Mouse (Mus musculus) kidney, postnatal 25 days (tissue): Measurements from ENCODE around the gene Spib.
A peak's percentile ranks its signal among the peaks of the same experiment; 100 is the strongest.

Source experiments
- DNase-seq, 2 experiments: peaks; one replicate each; pipeline ENCODE4 v3.0.0; 2021; ENCODE audit warnings: mixed read lengths in 2 of 2

Gene Spib

GRCm38 (mm10) chr7:44525126-44525832 is 6.6 kb downstream of the Spib start:
- DNase-seq = peak; percentile 92 to 96

DNA sequence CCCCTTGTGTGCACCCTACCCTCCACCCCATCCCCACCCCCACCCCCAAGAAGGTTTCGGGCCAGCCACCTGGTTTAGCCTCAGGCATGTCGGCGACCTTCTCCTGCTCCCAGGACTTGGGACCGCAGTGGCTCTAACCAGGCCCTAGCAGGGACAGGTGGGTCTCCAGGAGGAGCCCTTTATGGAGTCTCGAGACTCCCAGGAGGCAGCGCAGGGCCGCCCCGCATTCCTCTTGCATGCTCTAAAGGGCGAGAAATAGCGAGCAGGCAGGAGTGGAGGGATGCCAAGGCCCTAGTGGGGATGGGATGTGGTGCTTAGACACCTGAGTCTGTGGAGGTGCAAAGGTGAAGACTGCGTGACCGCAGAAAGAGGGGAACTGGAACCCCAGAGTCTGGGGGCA is 7.4 kb downstream of the Spib start, which contains the start of gene Mybpc2:
Gene Mybpc2 (minus strand): TSS at position 155 of the 400 bp plus-strand sequence.
- peak; percentile 48 to 64 for DNase-seq

- DNase-seq = no peak
Observed at GRCm38 (mm10) chr7:44523056-44523455, 8.8 kb downstream of the Spib start.

DNA sequence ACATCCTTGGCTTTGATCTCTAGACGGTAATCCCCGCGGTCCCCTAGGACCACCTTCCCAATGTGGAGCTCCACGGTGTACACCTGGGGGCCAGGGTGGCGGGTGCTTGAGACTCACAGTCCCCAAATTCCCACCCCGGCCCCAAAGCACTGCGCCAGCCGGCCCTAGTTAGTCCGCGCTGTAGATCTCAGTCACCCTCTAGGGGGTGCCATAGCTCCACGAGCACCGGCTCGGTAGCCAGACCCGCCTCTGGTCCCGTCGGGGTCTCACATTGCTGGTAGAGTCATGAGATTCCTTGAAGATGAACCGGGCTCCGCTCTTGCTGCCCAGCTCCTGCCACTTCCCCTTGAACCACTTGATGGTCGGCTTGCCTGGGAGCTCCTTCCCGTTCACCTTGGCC is 10.2 kb downstream of the Spib start:
- DNase-seq = peak; percentile 75 to 76

- DNase-seq = no peak
Observed at GRCm38 (mm10) chr7:44520990-44521389, 10.9 kb downstream of the Spib start.

DNA sequence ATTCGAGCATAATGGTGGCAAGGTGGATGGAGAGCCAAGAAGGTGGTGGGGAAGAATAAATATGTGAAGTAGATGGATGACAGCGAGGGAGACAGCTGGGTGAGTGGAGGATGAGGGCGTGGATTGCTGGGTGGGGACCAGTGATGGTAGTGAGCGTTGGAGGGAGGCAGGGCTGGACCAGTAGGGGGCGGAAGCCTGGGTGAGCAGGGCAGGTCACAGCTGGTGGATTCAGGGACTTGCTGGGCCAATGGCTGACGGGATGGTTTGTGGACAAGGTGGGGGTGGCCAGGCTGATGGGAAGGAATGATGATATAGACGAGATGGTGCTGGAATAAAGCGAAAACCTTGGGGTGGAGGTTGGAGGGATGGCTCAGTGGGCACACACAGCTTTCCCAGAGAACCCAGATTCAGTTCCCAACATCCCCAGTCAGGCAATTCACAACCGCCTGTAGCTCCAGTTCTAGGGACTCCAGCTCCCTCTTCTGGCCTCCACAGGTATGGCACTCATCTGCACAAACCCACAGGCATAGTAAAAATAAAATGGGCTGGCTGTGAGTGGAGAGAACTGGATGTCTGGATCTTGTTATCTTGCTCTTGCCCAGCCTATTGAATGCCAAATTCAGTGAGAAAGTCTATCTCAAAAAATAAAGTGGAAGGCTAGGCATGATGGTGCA is 12.5 kb downstream of the Spib start:
- DNase-seq = no peak

- DNase-seq = no peak
Observed at GRCm38 (mm10) chr7:44507491-44507890, 24.4 kb downstream of the Spib start.

DNA sequence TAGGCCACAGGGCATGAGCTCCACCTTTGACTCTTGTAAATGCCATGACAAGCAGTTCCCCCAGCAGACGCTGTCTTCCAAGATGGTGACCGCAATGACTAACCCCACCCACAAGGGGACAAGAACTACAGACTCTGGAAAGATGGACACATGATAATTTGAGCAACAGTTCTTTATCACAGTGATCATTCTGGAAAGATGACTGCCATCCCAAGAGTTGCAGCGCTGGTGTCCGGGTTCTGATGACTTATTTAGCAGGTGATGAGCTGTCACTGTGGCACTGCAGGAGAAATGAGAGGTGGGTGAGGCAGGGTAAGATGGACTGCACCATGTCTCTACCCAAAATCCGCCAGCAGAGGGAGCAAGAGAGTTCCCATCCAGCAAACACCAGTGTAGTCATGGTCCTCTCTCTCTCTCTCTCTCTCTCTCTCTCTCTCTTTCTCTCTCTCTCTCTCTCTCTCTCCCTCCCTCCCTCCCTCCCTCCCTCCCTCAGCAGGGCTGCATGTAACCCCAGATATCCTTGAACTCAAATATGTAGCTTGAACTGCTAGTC is 30.2 kb downstream of the Spib start:
- peak; percentile 72 to 82 for DNase-seq

DNA sequence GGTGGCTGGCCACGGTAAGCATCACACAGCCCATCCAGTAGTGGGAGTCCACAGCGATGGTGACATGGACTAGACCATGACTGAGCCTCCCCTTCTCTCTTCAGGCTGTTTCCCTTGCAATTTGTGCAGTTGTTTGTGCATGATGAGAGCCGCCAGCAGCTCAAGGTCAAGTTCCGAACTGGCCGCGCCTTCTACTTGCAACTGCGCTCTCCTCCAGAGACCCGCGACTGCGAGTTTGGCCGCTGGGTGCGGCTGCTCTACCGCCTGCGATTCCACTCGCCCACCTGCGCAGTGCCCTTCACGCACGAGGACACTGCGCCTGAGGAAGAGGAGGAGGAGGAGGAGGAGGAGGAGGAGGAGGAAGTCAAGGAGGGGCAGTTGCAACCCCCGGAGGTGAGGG is 31.8 kb downstream of the Spib start:
- DNase-seq = peak in 1 of 2 experiments; percentile 31

- DNase-seq = no peak
Observed at GRCm38 (mm10) chr7:44498922-44499321, 32.9 kb downstream of the Spib start.

GRCm38 (mm10) chr7:44497361-44498055 is 34.4 kb downstream of the Spib start:
- peak in 1 of 2 experiments; percentile 33 for DNase-seq

- no peak for DNase-seq
Observed at GRCm38 (mm10) chr7:44496771-44497109, 35.1 kb downstream of the Spib start.

DNA sequence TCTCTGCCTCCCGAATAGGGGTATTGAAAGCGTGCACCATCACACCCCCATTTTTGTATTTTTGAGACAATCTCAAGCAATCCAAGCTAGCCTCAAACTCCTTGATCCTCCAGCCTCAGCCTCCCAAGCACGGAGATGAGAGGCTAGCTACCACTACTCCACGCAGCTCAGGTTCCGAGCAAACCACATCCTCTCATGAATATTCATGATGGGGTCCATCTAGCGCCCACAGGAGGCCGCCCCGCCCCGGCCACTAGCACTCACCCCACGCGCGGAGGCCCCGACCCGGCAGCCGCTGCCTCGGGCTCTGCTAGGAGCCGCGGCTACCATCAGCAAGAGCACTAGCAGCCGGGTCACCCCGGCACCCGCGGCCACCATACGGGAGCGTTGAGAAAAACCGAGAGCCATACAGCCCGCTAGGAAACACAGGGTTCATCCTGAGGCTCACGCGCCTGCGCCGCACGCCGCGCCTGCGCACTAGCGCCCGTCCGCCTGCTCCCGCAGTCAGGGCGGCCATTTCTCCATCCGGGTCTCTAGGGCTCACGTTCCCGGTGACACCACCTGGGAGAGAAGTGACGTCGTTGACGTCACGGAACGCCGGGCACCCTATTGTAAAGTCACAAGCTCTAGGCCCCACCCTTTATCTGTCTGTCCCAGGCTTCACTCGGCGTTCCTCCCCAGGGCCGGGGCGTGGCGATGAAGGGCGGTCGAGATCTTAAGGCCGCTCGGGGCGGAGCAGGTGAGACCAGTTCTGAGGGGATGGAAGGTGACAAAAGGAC is 35.7 kb downstream of the Spib start, which contains the start of the genes Emc10 and Fam71e1:
Gene Emc10 (minus strand): TSS at position 538 of the 779 bp plus-strand sequence.
Gene Fam71e1 (plus strand): TSS at position 590 of the 779 bp plus-strand sequence.
- peak; percentile 98 to 99 for DNase-seq

DNA sequence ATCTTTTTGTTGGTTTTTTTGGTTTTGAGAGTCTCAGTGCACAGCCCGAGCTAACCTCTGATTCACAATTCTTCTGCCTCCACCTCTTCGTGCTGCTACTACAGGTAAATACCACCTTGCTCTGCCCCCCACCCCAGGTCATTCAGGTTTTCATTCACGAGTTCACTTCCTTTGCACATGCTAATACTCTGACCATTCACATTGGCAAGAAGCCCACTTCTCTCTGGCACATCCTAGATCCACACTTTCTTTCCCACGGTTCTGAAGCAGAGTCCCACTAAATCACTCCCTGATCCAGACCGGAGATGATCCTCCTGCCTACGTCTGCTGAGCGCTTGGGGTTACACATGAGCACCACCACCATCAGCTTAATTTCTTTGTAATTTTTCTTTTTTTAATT is 36.8 kb downstream of the Spib start:
- DNase-seq = no peak

DNA sequence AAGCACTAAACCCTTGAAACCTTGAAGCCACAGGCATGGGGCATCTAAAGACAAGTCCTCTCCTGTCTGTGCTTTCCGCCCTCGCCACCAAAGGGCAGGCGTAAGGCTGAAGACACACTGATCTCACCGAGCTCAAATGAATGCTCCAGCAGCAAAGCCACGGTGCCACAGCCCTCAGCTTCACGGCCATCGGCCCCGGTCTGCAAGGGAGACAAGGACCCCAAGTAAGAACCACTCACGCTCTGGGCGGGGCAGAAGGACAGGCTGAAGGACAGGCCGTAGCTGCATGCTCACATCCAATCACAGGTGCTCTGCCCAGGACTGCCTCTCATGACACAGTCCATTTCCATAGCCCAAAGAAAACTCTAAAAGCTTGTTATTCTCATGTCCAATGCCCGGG is 37.2 kb downstream of the Spib start:
- peak in 1 of 2 experiments; percentile 35 for DNase-seq

- DNase-seq = peak in 1 of 2 experiments; percentile 32
Observed at GRCm38 (mm10) chr7:44492166-44492826, 39.6 kb downstream of the Spib start.

DNA sequence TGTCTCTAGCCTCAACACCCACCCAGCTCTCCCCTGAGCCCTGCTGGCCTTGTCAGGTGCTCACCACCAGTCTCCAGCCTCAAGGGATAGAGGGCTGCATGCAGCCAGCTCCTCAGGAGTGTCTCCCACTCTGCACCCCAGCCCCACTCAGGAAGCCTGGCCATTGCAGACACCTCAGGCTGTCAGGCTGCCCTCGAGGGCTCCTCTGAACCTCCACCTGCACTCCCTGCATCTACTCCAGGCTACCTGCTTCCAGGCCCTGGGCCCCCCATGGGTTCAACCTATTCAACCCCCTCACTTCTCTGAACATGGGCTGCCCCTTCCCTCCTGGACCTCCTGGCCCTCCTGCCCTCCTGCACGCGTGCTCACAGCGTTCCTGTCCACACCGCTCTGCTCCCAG is 40.5 kb downstream of the Spib start:
- no peak for DNase-seq

GRCm38 (mm10) chr7:44490281-44490680 is 41.6 kb downstream of the Spib start:
- no peak for DNase-seq

GRCm38 (mm10) chr7:44488545-44488944 is 43.3 kb downstream of the Spib start:
- peak in 1 of 2 experiments; percentile 38 for DNase-seq

GRCm38 (mm10) chr7:44487936-44488335 is 43.9 kb downstream of the Spib start:
- DNase-seq = no peak

DNA sequence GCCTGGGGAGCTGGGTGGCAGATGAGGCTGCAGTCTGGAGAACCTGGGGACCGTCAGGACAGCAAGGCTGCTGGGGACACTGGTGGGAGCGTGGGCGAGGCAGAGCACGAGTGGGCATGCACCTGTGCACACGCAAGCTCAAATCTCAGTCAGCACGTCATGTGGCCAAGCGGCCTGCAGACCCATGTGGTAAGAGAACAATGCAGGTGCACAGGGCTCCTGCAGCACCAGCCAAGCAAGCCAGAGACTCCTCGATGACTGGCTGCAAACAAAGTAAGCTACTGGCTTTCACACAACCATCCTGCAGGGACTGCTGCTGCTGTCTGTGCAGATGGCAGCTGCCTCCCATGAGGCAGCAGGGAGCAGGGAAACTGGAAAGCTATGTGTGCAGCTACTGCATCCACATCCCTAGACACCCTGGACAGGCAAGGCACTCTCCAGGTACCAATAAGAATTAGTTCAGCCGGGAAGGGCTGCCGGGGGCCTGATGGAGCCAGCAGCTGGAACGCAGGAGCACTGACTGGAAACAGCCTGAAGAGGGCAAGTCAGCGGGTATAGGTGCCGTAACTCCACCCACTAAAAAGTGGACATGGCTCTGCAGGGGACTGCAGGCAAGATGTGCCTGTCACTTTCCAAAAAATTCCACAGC is 44.8 kb downstream of the Spib start:
- no peak for DNase-seq
